8 mouse cellular contexts compared by ENCODE assay signal in the genomic region with DNA sequence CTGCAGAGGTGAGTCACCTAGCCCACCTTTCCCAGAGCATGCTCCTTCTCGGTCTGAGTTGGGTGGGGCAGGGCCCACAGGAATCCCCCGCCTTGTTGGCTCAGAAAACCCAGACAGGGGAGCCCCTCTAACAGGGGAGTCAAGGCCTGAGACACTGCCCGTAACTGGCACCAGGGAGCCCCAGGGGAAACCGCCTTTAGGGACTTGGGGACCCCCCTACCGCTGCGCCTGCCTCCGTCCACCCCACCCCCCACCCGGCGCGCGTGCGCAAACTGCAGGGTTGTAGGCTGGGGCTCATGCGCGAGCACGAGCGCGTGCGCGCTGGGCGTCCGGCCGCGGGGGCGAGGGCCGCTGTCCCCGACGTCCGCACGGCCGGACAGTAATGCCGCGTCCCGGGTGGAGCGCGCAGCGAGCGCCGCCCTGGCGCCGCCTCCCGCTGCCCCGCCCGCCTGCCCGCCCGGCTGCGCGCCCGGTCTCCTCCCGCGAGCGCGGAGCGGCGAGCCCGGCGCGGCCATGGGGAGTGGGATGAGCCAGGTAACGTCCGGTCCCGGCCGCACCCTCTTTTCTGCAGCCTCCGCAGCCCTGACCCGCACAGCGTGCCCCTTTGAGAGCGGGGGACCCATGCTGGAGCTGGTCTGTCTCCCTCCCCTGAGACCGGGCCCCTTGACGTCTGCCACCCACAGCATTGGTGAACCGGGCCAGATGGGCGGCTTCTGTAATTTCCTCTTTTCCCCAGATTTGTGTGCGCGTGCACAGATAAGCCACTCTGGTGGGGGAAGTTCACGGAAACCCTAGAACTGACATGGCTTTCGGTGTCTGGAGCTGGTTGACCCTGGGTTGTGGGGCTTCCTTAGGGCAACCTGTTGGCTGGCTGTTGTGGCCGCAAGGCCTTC. TPM values are rescaled to one million over a fixed set of nuclear protein-coding genes. Genes with fewer than 3 reads are reported as not detected.
DNase-seq lines count a peak whose midpoint lies in the region; ATAC-seq and TF ChIP-seq lines count a peak whose summit lies in the region.

A gene (plus strand): TSS at position 387 of the 893 bp plus-strand sequence.

- no peak for TF ChIP-seq CTCF in hindbrain, postnatal 0 days (IDR thresholded peaks at IDR 0.05; ENCODE audit: low read depth)
- no peak for TF ChIP-seq CTCF in left cerebral cortex, adult 2 months (IDR thresholded peaks at IDR 0.05)

- H3K27ac ChIP-seq in hindbrain, postnatal 0 days, result peak within 1 kb of the TSS; percentile 90
- peak within 1 kb of the TSS; percentile 96 for H3K27ac ChIP-seq in left cerebral cortex, adult 2 months
- peak within 1 kb of the TSS; percentile 93 for H3K27ac ChIP-seq in macrophage

- no peaks in the 10 kb centered on the region for H3K36me3 ChIP-seq in hindbrain, postnatal 0 days (ENCODE audit: insufficient read depth, low read length)
- no peaks in the 10 kb centered on the region for H3K36me3 ChIP-seq in macrophage (ENCODE audit: inconsistent target)

- intact Hi-C loops in left cerebral cortex, adult 2 months (cut with DNase I), result loop anchor here (2.0 to 10.0 kb wide), 5 partner anchors 55 to 315 kb away; a partner anchor contains a TSS

- 1% methylated on average over 70 of the region's 74 CpGs for WGBS in hindbrain, postnatal 0 days
- WGBS in macrophage (ENCODE audit: missing documents), result under 1% methylated on average over 73 of the region's 74 CpGs

- no peaks in the 10 kb centered on the region for H3K9me3 ChIP-seq in hindbrain, postnatal 0 days (ENCODE audit: low read length)

- peak within 1 kb of the TSS; percentile 87 for H3K4me2 ChIP-seq in hindbrain, postnatal 0 days (ENCODE audit: low read depth, low read length)

- peak; percentile 95 for ATAC-seq in hindbrain, postnatal 0 days

- peaks cover 46% of the 10 kb centered on the region for H3K79me2 ChIP-seq in macrophage (ENCODE audit: inconsistent target)

- peak; percentile 44 for DNase-seq in T-cell, adult 2 months (ENCODE audit: low spot score)
- DNase-seq in cerebellum, postnatal 25 days, result peak; percentile 89 to 93
- peak; percentile 82 to 92 for DNase-seq in gastrocnemius, adult 8-10 months (ENCODE audit: low spot score in 2 of 2)
- DNase-seq in hindbrain, postnatal 0 days (ENCODE audit: low spot score), result peak; percentile 93
- DNase-seq in left cerebral cortex, adult 2 months (ENCODE audit: extremely low spot score in 1 of 2, low spot score in 2 of 2), result peak; percentile 88 to 91
- peak; percentile 80 for DNase-seq in retina, postnatal 7 days (ENCODE audit: low read depth, low spot score)
- DNase-seq in urinary bladder, adult 18-20 months (ENCODE audit: low spot score in 2 of 2), result peak; percentile 82 to 88

- peaks cover 8% of the 10 kb centered on the region; the same call in 1 of the 2 replicates for H3K4me1 ChIP-seq in hindbrain, postnatal 0 days (ENCODE audit: insufficient read depth, low read length)

- no peaks in the 10 kb centered on the region for H3K27me3 ChIP-seq in hindbrain, postnatal 0 days (ENCODE audit: insufficient read depth, low read length)

- peak within 1 kb of the TSS; percentile 92 for H3K4me3 ChIP-seq in hindbrain, postnatal 0 days (ENCODE audit: low read length)
- H3K4me3 ChIP-seq in left cerebral cortex, adult 2 months, result peak within 1 kb of the TSS; percentile 86
- peak within 1 kb of the TSS; percentile 65 for H3K4me3 ChIP-seq in macrophage (ENCODE audit: inconsistent target)

- peak within 1 kb of the TSS; percentile 87 for H3K9ac ChIP-seq in hindbrain, postnatal 0 days (replicated peaks; ENCODE audit: low read length)

RNA-seq across cellular contexts. Expression of the gene that starts here (rescaled TPM):
- total RNA-seq in gastrocnemius, adult 8-10 months (2022), result 10 to 100 TPM; 39.2 to 50.4 (median 43.9) TPM
- total RNA-seq in hindbrain, postnatal 0 days (2014; rRNA removed), result 13.0 and 17.2 TPM in 2 replicates
- polyA plus RNA-seq in hindbrain, postnatal 0 days (2015; fragmentation: Nextera tagmentation; extraction: Ambion mirVana), result 29.4 and 30.1 TPM in 2 replicates
- total RNA-seq in left cerebral cortex, adult 2 months (2021), result 10 to 100 TPM; 29.7 to 33.1 TPM
- 10 to 100 TPM; 11.1 to 34.2 (median 20.9) TPM for total RNA-seq in macrophage (2018; cell fraction: chromatin; rRNA removed)
- total RNA-seq in macrophage (2018; cell fraction: cytosol; rRNA removed), result 10 to 100 TPM; 13.1 to 29.6 (median 19.5) TPM
- total RNA-seq in macrophage (2018; cell fraction: nucleus; rRNA removed), result 10 to 100 TPM; 11.7 to 44.9 (median 24.7) TPM
- 13.9 to 30.5 TPM (median 18.3 TPM) in 3 replicates for polyA plus RNA-seq in macrophage (2018)

Comparison
In these comparisons a context has a peak if more than half of its experiments do, and no peak if none do; other contexts are left out.
1. Peak in every context shown above with its lines: DNase-seq, ATAC-seq, H3K4me3 ChIP-seq and H3K27ac ChIP-seq.